Mouse (Mus musculus): ENCODE data around the gene Gltp. TPM values are rescaled to one million over a fixed set of nuclear protein-coding genes. Genes with fewer than 3 reads are reported as not detected.
A peak's percentile ranks its signal among the peaks of the same experiment; 100 is the strongest.

Gltp gene
- polyA plus RNA-seq, 1 experiment from 2014 or later: 53.4 TPM

- Histone ChIP-seq H3K27ac (ENCODE audit: low read depth, low read length) (no peak overlapping the region), H3K4me1 (replicated peaks; ENCODE audit: control insufficient read depth, insufficient read depth, low read length) (peaks cover 36% of the 10 kb centered on the region), H3K27me3 (replicated peaks; ENCODE audit: control insufficient read depth, insufficient read depth, low read length) (peaks cover 14% of the 10 kb centered on the region), H3K36me3 (ENCODE audit: control insufficient read depth, insufficient read depth, low read length) (no peaks in the 10 kb centered on the region), H3K4me3 (ENCODE audit: low read depth, low read length) (no peak overlapping the region), H3K4me2 (no peak overlapping the region), H3K9ac (ENCODE audit: low read depth, low read length) (no peak overlapping the region), H3K9me3 (ENCODE audit: control insufficient read depth, low read length) (no peaks in the 10 kb centered on the region)
- ATAC-seq (replicated peaks; ENCODE audit: low FRiP score) (no peak), DNase-seq (ENCODE audit: low spot score) (no peak)
- 86% methylated on average over 5 of the region's 5 CpGs for WGBS
Measured at GRCm38 (mm10) chr5:114645916-114646315, 44.9 kb downstream of the Gltp start.

DNA sequence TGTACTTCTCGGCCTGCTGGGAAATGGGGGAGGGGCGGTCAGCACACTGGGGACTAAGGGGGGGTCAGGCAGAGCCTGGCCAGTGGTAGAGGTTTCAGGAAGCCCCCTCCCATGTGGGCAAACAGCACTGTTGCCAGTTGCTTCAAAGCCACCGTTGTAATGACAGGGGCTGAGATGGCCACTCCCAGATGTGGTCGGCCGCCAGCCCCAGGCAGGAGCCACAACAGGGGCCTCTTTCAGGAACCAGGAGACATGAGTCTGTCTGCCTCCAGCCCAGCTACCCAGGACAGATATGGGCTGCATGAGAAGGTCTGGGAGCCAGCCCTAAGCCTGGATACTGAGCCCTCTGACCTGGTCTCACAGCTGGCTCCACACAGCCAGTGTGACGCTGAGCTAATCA, 45.9 kb downstream of the Gltp start:
- Histone ChIP-seq H3K4me2 (peak overlapping the region; percentile 22; the same call in 1 of the 2 replicates), H3K9me3 (ENCODE audit: control insufficient read depth, low read length) (no peaks in the 10 kb centered on the region), H3K9ac (ENCODE audit: low read depth, low read length) (no peak overlapping the region), H3K4me3 (ENCODE audit: low read depth, low read length) (no peak overlapping the region), H3K27me3 (replicated peaks; ENCODE audit: control insufficient read depth, insufficient read depth, low read length) (peaks cover 8% of the 10 kb centered on the region; the same call in 1 of the 2 replicates), H3K27ac (ENCODE audit: low read depth, low read length) (no peak overlapping the region), H3K4me1 (replicated peaks; ENCODE audit: control insufficient read depth, insufficient read depth, low read length) (peaks cover 26% of the 10 kb centered on the region), H3K36me3 (ENCODE audit: control insufficient read depth, insufficient read depth, low read length) (no peaks in the 10 kb centered on the region)
- ATAC-seq (replicated peaks; ENCODE audit: low FRiP score) (no peak), DNase-seq (ENCODE audit: low spot score) (no peak)
- 17% methylated on average over 6 of the region's 6 CpGs for WGBS

- no peaks in the 10 kb centered on the region for H3K9me3 ChIP-seq (ENCODE audit: control insufficient read depth, low read length)
- no peak overlapping the region for H3K27ac ChIP-seq (ENCODE audit: low read depth, low read length)
- ATAC-seq (replicated peaks; ENCODE audit: low FRiP score): no peak
- peaks cover 15% of the 10 kb centered on the region for H3K27me3 ChIP-seq (replicated peaks; ENCODE audit: control insufficient read depth, insufficient read depth, low read length)
- H3K36me3 ChIP-seq (ENCODE audit: control insufficient read depth, insufficient read depth, low read length): no peaks in the 10 kb centered on the region
- H3K4me3 ChIP-seq (ENCODE audit: low read depth, low read length): no peak overlapping the region
- no peak overlapping the region for H3K9ac ChIP-seq (ENCODE audit: low read depth, low read length)
- no peak overlapping the region for H3K4me2 ChIP-seq
- DNase-seq (ENCODE audit: low spot score): no peak
- 74% methylated on average over 10 of the region's 10 CpGs for WGBS
- H3K4me1 ChIP-seq (replicated peaks; ENCODE audit: control insufficient read depth, insufficient read depth, low read length): peaks cover 11% of the 10 kb centered on the region
Measured at GRCm38 (mm10) chr5:114640809-114641208, 50.0 kb downstream of the Gltp start.

DNA sequence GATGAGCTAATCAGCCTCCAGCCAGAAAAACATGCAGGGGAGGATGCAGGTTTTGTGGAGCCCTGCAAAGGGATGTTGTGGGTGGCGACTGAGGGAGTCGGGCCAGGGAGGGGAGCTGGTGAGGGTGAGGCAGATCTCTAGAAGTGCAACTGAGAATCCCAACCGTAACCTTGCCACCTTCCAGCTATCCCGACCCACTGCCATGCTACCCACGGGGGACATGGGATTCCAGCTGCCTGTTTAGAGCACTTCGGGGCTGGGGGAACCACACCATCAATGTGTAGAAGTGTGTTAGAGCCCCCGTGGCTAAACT, 51.2 kb downstream of the Gltp start:
- Histone ChIP-seq H3K36me3 (ENCODE audit: control insufficient read depth, insufficient read depth, low read length) (no peaks in the 10 kb centered on the region), H3K4me2 (no peak overlapping the region), H3K27ac (ENCODE audit: low read depth, low read length) (no peak overlapping the region), H3K9me3 (ENCODE audit: control insufficient read depth, low read length) (no peaks in the 10 kb centered on the region), H3K9ac (ENCODE audit: low read depth, low read length) (no peak overlapping the region), H3K4me3 (ENCODE audit: low read depth, low read length) (no peak overlapping the region), H3K27me3 (replicated peaks; ENCODE audit: control insufficient read depth, insufficient read depth, low read length) (peaks cover 15% of the 10 kb centered on the region), H3K4me1 (replicated peaks; ENCODE audit: control insufficient read depth, insufficient read depth, low read length) (peaks cover under 1% of the 10 kb centered on the region)
- DNase-seq (ENCODE audit: low spot score) (no peak), ATAC-seq (replicated peaks; ENCODE audit: low FRiP score) (no peak)
- 25% methylated on average over 7 of the region's 7 CpGs for WGBS

- Histone ChIP-seq H3K4me1 (replicated peaks; ENCODE audit: control insufficient read depth, insufficient read depth, low read length) (no peaks in the 10 kb centered on the region), H3K36me3 (ENCODE audit: control insufficient read depth, insufficient read depth, low read length) (no peaks in the 10 kb centered on the region), H3K4me2 (0 out of 2 replicates have a peak overlapping the region, but pooled peaks have one; percentile 0), H3K4me3 (ENCODE audit: low read depth, low read length) (no peak overlapping the region), H3K27me3 (replicated peaks; ENCODE audit: control insufficient read depth, insufficient read depth, low read length) (peaks cover 15% of the 10 kb centered on the region), H3K27ac (ENCODE audit: low read depth, low read length) (no peak overlapping the region), H3K9me3 (ENCODE audit: control insufficient read depth, low read length) (no peaks in the 10 kb centered on the region), H3K9ac (ENCODE audit: low read depth, low read length) (no peak overlapping the region)
- WGBS: 14% methylated on average over 22 of the region's 22 CpGs
- DNase-seq (ENCODE audit: low spot score) (peak; percentile 79), ATAC-seq (replicated peaks; ENCODE audit: low FRiP score) (peak; percentile 71)
Measured at GRCm38 (mm10) chr5:114638769-114639644, 51.8 kb downstream of the Gltp start.

GRCm38 (mm10) chr5:114636091-114636490, 54.7 kb downstream of the Gltp start:
- no peak overlapping the region for H3K9ac ChIP-seq (ENCODE audit: low read depth, low read length)
- H3K9me3 ChIP-seq (ENCODE audit: control insufficient read depth, low read length): no peaks in the 10 kb centered on the region
- no peak overlapping the region for H3K4me2 ChIP-seq
- DNase-seq (ENCODE audit: low spot score) (no peak), ATAC-seq (replicated peaks; ENCODE audit: low FRiP score) (no peak)
- no peaks in the 10 kb centered on the region for H3K36me3 ChIP-seq (ENCODE audit: control insufficient read depth, insufficient read depth, low read length)
- H3K4me3 ChIP-seq (ENCODE audit: low read depth, low read length): no peak overlapping the region
- peaks cover 11% of the 10 kb centered on the region for H3K27me3 ChIP-seq (replicated peaks; ENCODE audit: control insufficient read depth, insufficient read depth, low read length)
- H3K27ac ChIP-seq (ENCODE audit: low read depth, low read length): no peak overlapping the region
- WGBS: 76% methylated on average over 25 of the region's 25 CpGs
- no peaks in the 10 kb centered on the region for H3K4me1 ChIP-seq (replicated peaks; ENCODE audit: control insufficient read depth, insufficient read depth, low read length)

DNA sequence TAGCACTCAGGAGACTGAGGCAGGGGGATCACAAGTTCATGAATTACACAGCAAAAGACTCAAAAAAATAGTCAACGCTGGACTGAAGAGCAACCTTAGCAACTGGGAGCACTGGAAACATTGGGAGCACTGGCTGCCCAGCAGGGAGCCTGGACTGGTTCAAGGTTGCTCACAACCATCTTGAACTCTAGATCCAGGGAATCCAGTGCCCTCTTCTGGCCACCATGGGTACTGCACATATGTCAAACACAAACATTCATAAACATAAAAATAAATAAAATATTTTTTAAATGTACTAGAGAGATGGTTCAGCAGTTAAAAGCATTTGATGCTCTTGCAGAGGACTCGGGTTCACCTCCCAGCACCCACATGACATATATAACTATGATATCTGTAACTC, 59.4 kb downstream of the Gltp start:
- H3K4me1 ChIP-seq (replicated peaks; ENCODE audit: control insufficient read depth, insufficient read depth, low read length): no peaks in the 10 kb centered on the region
- H3K36me3 ChIP-seq (ENCODE audit: control insufficient read depth, insufficient read depth, low read length): no peaks in the 10 kb centered on the region
- H3K4me3 ChIP-seq (ENCODE audit: low read depth, low read length): no peak overlapping the region
- WGBS: 41% methylated on average over 2 of the region's 2 CpGs
- H3K9me3 ChIP-seq (ENCODE audit: control insufficient read depth, low read length): no peaks in the 10 kb centered on the region
- DNase-seq (ENCODE audit: low spot score): no peak
- H3K4me2 ChIP-seq: no peak overlapping the region
- no peak overlapping the region for H3K9ac ChIP-seq (ENCODE audit: low read depth, low read length)
- H3K27me3 ChIP-seq (replicated peaks; ENCODE audit: control insufficient read depth, insufficient read depth, low read length): peaks cover 3% of the 10 kb centered on the region; the same call in 1 of the 2 replicates
- ATAC-seq (replicated peaks; ENCODE audit: low FRiP score): no peak
- H3K27ac ChIP-seq (ENCODE audit: low read depth, low read length): no peak overlapping the region

GRCm38 (mm10) chr5:114625590-114625989, 65.2 kb downstream of the Gltp start:
- ATAC-seq (replicated peaks; ENCODE audit: low FRiP score): no peak
- H3K9ac ChIP-seq (ENCODE audit: low read depth, low read length): no peak overlapping the region
- H3K4me2 ChIP-seq: no peak overlapping the region
- DNase-seq (ENCODE audit: low spot score): peak; percentile 60
- H3K4me3 ChIP-seq (ENCODE audit: low read depth, low read length): no peak overlapping the region
- no peaks in the 10 kb centered on the region; the same call in 1 of the 2 replicates for H3K27me3 ChIP-seq (replicated peaks; ENCODE audit: control insufficient read depth, insufficient read depth, low read length)
- no peaks in the 10 kb centered on the region for H3K36me3 ChIP-seq (ENCODE audit: control insufficient read depth, insufficient read depth, low read length)
- 17% methylated on average over 3 of the region's 3 CpGs for WGBS
- no peak overlapping the region for H3K27ac ChIP-seq (ENCODE audit: low read depth, low read length)
- H3K9me3 ChIP-seq (ENCODE audit: control insufficient read depth, low read length): no peaks in the 10 kb centered on the region
- H3K4me1 ChIP-seq (replicated peaks; ENCODE audit: control insufficient read depth, insufficient read depth, low read length): no peaks in the 10 kb centered on the region

DNA sequence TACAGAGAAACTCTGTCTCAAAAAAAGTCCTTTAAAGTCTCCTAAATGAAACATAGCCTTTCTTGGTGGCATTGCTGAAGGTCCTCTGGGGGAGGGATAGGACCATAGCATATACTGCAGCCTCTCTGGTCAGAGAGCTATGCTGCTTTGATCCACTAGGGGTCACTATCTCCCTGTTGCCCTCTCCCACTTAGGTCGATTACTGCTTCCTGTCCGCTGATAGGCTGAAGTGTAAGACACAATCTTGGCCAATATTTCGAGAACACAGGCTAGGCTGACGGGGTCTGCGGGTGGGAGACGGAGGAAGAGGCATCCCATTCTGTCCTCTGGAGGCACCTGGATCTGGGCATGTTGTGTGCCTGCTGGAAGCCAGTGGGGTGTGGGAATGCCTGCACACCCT, 70.5 kb downstream of the Gltp start:
- DNase-seq (ENCODE audit: low spot score) (no peak), ATAC-seq (replicated peaks; ENCODE audit: low FRiP score) (no peak)
- Histone ChIP-seq H3K36me3 (ENCODE audit: control insufficient read depth, insufficient read depth, low read length) (no peaks in the 10 kb centered on the region), H3K27ac (ENCODE audit: low read depth, low read length) (no peak overlapping the region), H3K9ac (ENCODE audit: low read depth, low read length) (no peak overlapping the region), H3K4me3 (ENCODE audit: low read depth, low read length) (no peak overlapping the region), H3K9me3 (ENCODE audit: control insufficient read depth, low read length) (no peaks in the 10 kb centered on the region), H3K4me2 (no peak overlapping the region), H3K27me3 (replicated peaks; ENCODE audit: control insufficient read depth, insufficient read depth, low read length) (0 out of 2 replicates have a peak, but pooled peaks cover 2% of the 10 kb centered on the region), H3K4me1 (replicated peaks; ENCODE audit: control insufficient read depth, insufficient read depth, low read length) (no peaks in the 10 kb centered on the region; the same call in 1 of the 2 replicates)
- WGBS: 39% methylated on average over 6 of the region's 6 CpGs
